Mouse (Mus musculus): Measurements from ENCODE around the gene Klhl21.

Gene Klhl21

DNA sequence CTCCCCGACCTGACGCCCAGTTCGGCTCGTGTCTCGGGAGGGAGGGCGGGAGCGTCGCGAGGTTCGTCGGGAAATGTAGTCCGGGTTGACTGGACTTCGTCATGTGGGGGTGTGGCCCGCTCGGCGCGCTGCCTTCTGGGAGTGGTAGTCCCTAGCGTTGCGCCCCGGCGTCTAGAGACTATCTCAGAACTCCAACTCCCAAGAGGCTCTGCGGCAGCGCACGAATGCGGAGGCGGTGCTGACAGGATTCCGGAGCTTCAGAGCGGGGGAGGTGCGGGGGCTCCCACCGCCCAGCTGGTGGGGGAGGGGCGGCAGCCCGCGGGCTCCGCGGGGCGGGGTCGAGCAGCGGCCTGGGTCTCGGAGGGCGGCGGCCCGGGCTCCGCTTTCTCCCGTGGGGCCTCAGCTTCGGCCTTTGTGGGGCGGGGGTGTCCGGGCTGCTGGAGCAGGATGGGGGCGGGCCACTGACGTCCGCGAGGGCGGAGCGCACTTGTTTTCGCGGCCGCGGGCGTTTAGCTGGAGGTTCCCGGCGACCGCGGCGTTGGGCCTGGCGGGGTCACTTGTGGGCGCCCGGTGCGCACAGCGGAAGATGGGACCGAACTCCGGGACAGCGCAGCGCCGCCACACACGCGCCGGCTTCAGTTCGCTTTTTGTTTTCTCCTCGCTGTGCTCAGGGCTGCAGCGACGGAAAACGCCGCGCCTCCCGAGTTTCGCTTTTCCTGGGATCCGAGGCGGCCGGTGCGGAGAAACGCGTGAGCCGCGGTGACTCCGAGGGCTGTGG, 12.2 kb upstream of the Klhl21 start, which contains the start of gene Phf13:
TSS of gene Phf13 (minus strand) at position 86 of the 778 bp plus-strand sequence.
- DNase-seq (ENCODE audit: low spot score), result peak; percentile 99

DNA sequence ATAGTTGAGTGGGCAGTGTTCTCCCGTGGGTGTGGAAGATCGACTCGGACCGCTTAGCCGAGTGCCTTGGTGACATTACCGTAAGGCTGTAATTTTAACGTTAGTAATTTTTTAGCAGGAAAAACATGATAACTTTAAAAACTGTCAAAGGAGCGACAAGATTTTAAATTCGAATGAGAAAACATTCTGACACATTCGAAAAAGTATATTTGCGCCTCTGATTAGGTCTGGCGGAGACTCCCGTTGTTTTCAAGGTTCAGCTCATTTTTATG, 11.7 kb upstream of the Klhl21 start:
- DNase-seq (ENCODE audit: low spot score), result no peak

DNA sequence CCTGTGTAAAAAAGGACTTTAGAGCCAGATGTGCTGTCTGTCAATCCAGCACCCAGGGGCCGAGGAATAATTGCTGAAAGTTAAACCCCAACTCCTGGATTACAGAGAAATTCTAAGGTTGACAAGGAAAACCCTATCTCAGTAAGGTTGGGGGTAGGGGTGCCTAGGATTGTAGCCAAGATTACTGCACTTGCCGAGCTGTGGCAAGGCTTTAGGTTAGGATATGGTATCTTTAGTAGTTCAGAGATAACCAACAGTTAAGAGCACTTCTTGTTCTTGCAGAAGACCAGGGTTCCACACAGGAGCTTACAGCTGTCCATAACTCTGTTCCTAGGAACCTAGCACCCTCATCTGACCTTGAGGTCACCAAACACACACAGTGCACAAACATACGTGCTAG, 10.9 kb upstream of the Klhl21 start:
- DNase-seq (ENCODE audit: low spot score), result no peak

DNA sequence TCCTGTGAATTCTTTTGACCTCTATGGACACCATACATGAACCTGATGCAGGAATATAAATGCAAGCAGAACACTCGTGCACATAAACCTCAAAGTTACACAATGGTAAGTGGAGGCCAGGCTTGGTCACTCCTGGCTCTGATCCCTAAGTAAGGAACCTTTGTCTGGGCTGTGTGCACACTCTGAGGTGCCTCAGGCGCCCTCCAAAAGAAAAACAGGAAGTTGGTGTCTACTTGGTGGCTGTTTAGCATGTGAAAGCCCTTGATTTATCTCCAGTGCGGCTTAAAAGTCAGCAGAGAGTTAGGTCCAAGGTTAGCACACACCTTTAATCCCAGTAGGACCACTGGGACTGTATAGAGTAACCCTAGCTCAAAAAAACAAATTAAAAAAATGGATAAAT, 9.1 kb upstream of the Klhl21 start:
- no peak for DNase-seq (ENCODE audit: low spot score)

DNA sequence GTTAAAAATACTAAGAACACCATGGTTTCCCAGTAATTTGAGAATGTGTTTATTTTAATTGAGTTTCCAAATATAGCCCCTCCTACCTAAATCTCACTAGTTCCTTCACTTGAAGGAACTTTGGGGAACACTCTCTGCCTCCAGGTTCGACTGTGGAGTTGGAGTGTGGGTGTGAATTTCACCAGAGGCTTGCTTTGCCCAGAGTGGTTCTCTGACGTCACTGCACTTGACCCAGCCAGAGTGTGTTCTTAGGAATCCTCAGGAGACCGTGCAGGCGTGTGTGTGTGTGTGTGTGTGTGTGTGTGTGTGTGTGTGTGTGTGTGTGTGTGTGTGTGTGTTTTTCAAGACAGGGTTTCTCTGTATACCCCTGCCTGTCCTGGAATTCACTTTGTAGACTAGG, 7.7 kb upstream of the Klhl21 start:
- DNase-seq (ENCODE audit: low spot score), result no peak

DNA sequence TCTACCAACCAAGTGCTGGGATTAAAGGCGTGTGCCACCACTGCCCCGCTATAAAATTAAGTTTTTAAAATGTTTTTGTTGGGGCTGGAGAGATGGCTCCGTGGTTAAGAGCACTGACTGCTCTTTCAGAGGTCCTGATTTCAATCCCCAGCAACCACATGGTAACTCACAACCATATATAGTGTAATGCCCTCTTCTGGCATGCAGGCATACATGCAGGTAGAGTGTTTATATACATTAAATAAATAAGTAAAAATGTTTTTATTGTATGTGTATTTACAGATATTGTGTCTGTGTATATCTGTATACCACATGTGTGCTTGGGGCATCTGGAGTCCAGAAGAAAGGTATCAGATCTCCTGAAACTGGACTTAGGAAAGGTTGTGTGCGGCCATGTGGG, 7.3 kb upstream of the Klhl21 start:
- no peak for DNase-seq (ENCODE audit: low spot score)

DNA sequence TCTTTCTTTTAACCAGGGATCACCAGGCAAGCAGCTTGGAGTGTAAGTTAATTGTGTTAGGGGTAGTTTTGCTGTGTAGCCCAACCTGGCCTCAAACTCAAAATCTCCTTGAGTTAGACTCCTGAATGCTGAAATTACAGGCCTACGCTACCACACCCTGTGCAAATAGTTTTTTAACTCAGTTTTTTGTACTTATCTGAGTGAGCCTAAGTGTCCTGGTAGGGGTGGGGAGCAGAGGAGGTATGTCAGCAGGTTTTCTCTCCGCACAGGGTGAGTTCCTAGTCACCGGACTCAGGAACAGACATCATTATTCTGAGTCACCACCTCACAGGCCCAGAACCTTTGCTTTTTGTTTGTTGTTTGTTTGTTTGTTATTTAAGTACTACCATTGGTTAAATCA, 6.5 kb upstream of the Klhl21 start:
- no peak for DNase-seq (ENCODE audit: low spot score)

DNA sequence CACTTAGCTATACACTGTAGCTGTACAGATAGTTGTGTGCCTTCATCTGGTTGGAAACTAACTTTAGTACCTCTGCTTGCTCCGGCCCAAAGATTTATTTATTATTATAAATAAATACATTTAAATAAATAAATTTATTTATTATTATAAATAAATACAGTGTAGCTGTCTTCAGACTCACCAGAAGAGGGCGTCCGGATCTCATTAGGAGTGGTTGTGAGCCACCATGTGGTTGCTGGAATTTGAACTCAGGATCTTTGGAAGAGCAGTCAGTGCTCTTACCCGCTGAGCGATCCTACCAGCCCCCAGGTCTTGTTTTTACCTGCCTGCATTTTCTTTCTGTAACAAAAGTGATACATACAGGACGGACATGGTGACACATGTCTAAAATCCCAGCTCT, 2.5 kb upstream of the Klhl21 start:
- no peak for DNase-seq (ENCODE audit: low spot score)

DNA sequence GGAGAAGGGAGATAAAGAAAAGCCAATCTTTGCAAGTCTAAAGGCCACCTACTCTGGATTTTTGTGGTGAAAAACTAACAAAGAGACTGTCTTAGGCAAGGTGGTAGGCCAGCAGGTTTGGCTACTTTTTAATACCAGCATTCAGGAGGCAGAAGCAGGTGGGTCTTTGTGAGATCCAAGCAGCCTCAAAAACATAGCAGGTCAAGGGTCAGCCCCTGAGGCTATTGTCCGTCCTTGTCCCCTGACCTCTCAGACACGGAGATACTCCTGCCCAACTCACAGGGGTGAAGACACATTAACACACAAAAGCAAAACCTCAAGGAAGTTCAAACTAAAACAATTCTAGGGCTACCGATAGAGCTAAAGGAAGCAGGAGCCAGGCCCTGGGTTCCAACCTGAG, 1.8 kb upstream of the Klhl21 start:
- no peak for DNase-seq (ENCODE audit: low spot score)

DNA sequence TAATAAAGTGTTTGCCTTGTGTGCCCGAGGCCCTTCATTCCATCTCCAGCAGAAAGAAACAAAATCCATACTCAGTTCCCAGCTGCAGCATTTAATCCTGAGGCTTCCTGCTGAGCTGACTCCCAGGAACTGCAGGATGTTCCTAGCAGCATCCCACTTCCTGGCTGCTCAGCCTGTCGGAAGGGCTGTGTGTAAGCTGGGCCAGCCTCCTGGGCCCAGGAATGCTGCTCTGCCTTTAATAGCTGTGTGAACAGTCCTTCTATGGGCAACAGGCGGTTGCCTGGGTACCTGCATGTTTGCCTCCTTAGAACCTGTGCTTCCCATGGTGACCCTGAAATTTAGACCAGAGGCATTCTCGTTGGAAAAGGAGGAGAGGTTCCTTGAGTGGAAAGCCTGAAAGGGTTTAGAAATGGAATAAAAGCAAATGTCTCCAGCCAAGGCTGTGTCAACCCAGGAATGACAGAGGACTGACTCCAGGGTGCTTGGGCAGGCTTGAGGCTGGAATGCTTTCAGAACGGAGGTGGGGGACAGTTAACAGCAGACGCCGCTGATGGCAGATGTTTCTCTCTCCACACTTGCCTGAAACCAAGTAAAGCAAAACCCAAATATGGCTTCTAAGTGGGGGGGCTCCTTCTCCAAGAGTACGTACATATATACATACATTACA, 989 bp upstream of the Klhl21 start:
- peak; percentile 49 for DNase-seq (ENCODE audit: low spot score)

DNA sequence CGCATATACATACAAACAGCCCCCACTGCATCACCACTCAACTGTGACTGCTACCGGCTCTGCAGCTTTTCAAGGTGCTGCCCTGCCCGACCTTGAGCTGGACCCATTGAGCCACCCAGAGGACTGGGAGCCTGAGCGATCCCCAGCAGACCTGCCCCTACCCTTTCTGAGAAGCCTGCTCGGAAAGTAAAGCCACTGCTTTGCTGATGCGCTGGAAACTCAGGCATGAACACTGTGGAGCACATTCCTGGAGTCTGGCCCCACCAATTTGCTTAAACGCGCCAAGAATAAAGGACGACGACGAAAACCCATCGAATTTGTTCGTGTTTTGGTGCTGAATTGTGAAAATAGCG, 479 bp upstream of the Klhl21 start:
- DNase-seq (ENCODE audit: low spot score), result no peak

DNA sequence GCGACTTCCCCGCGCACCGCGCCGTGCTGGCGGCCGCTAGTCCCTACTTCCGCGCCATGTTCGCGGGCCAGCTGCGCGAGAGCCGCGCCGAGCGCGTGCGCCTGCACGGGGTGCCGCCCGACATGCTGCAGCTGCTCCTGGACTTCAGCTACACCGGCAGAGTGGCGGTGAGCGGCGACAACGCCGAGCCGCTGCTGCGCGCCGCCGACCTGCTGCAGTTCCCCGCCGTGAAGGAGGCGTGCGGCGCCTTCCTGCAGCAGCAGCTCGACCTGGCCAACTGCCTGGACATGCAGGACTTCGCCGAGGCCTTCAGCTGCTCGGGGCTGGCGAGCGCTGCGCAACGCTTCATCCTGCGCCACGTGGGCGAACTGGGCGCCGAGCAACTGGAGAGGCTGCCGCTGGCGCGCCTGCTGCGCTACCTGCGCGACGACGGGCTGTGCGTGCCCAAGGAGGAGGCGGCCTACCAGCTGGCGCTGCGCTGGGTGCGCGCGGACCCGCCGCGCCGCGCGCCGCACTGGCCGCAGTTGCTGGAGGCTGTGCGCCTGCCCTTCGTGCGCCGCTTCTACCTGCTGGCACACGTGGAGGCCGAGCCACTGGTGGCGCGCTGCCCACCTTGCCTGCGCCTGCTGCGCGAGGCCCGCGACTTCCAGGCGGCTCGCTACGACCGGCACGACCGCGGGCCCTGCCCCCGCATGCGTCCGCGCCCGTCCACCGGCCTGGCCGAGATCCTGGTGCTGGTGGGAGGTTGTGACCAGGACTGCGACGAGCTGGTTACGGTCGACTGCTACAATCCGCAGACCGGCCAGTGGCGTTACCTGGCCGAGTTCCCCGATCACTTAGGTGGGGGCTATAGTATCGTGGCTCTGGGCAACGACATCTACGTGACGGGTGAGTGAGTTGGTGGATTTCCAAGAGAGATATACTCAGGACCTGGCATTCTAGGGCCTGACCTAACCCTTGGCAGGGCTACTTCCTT, 761 bp downstream of the Klhl21 start:
- peak; percentile 54 for DNase-seq (ENCODE audit: low spot score)

DNA sequence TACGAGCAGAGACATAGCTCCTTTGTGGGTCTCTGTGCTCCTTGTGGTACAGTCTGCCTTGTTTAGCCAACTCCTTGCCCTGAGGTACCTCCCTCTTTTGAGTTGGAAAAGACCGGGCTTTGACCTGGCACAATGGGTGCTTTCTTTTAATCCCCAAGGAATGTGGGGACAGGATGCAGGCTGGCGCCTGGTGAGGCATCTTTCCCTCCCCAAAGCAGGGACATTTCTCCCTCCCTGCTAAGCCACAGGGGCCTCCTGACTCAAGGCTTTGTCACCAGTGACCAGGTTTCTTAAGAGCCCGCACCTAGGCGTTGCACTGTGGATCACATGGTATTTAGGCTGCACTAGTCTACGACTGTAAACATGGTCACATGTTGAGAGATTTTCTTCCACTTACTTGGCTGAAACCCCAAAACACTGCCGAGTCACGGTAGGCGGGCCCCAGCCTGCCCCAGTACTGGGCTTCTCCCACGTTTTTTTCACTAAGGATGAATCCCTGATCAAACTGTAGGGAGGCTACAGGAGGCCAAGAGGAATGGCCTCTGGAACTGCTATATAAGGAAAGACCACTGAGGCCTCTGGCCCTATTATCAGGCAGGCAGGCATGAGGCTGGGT, 1.6 kb downstream of the Klhl21 start:
- DNase-seq (ENCODE audit: low spot score), result peak; percentile 72

DNA sequence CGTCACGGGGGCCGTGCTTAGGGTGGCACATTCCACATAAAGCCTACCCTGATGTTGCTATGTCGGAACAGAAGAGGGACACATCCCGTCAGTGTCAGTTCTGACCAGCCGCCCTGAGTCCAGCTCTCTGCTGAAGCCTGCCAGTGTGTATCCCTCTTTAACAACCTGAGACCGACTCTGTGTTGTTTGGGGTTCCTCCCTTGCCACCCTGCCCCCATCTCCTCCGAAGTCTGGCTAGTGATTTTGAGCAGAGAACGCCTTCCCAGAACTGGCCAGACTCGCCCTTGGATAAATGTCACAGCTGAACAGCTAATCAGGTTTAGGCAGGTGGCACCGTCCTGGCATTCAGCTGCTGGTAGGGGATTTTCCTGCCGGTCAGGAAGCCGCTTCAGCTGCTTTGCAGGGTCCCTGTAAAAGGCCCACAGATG, 2.1 kb downstream of the Klhl21 start:
- DNase-seq (ENCODE audit: low spot score), result peak; percentile 39

DNA sequence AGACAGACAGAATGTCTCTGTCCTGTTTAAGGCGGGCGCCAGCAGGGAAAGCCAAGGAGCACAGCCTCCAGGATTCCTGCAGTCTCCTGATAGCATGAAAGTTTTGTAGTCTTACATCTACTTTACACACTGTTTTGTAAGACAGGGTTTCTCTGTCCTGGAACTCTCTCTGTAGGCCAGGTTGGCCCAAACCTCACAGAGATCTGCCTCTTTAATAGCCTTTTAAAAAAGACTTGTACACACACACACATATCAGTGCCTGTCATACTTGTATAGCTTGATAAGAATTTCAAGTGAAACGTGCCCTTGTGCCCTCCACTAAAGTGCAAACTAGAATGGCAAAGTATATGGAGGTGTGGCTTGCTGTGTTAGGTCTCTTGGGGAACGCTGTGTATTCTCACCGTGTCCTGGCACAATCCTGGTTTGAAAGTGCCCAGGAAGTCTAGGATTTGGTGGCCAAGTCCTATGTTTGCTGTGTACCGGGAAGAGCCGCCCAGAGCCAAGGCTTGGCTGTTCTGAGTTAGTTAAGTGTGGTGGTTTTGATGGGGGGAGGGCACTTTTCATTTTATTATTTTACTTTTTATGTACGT, 2.7 kb downstream of the Klhl21 start:
- no peak for DNase-seq (ENCODE audit: low spot score)

DNA sequence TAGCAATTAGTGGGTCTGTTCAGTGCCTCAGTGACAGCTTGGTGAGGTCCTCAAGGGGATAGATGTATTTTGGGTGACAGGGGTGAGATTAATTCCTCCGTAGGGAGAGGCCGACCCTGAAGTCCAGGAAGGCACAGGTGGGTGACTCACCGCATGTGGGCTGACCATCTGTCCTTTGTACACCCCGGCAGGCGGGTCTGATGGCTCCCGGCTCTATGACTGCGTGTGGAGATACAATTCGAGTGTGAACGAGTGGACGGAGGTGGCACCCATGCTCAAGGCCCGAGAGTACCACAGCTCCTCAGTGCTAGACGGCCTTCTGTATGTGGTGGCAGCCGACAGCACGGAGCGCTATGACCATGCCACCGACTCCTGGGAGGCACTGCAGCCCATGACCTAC, 3.5 kb downstream of the Klhl21 start:
- no peak for DNase-seq (ENCODE audit: low spot score)

DNA sequence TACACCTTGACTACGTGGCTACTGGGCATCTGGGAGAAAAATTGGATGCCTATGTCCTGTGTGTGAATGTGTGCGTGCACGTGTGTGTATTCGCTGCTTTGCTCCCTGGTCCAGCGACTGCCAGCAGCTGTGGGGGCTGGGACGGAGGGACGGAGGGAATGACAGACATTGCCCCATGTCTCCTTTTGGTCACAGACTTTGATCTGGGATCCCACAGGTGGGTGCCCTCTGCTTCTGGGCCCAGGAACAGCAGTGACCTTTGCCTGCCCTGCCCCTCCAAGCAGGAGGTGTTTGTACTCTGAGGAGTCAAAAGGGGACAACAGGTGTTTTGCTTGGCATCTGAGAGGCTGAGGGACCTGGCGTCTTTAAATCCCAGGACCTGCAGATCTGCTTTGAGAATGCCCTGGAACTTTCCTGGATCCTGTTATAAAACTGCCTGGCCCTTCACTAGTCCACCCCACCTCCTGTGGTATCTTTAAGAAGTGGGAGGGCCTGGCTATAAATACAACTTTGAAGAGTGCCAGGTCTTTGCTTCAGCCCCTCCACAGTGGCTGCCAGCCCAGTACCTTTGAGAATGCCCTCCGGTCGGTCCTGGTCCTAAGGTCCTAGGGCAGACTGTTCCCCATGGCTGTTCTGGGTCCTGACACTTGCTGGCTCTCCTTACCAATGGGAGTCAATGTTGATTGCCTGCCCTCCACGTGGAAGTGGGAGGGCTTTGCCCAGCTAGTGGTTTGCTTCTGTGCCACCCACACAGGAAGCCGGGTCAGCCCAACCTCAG, 4.6 kb downstream of the Klhl21 start:
- no peak for DNase-seq (ENCODE audit: low spot score)

DNA sequence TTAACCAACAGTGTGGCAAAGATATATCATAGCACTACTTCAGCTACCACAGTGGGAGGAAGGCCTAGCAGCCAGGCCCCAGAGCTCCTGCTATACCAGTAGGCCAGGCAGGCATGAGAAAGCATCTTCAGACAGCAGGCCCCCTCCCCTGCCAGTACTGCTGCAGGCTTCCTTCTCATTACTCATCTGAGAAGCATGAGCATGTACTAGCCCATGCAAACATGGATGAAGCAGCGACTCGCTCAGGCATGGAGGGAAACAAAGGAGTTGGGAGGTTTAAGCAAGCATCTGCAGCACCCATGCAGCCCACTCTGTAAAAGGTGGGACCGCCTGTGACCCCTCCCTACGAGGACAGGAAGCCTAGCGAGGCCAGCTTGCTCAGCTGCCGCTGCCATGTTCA, 10.5 kb downstream of the Klhl21 start:
- DNase-seq (ENCODE audit: low spot score), result no peak

DNA sequence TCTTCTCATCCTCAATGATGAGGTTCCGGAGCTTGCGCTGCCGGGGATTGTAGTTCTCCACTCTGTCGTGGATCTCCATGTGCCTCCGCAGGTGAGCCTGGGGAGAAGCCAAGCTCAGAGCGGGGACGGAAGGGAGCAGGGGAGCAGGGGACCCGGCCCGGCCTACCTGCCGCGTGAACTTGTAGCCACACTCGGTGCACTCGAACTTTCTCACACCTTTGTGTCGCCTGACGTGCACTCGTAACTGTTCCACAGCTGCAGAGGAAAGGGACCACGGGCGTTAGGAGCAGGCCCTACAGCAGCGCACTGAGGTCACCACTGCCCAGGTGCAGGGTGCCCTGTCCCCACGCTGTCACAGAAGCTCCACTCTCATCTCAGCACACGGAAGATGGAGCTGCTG, 11.4 kb downstream of the Klhl21 start:
- no peak for DNase-seq (ENCODE audit: low spot score)

DNA sequence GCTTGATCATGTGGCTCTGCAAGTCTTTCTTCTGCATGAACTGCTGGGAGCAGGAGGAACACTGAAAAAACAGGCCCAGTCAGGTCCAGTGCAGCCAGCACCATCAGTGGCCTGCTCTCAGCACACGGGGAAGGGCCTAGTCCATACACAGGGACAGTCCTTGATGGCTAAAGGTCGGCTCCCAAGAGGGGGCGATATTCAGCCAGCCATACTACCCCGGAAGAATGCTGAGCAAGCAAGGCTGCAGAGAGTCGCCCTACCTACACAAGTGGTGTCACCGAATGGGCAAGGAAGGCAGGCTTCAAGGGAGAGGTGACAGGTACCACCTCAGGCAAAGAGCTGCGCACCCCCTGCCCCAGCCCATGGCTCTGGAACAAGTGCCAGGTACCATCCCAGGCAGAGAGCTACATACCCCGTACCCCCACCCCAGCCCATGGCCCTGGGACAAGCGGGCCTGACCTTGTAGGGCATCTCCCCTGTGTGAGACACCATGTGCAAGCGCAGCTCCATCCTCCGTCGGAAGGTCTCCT, 13.0 kb downstream of the Klhl21 start:
- no peak for DNase-seq (ENCODE audit: low spot score)

DNA sequence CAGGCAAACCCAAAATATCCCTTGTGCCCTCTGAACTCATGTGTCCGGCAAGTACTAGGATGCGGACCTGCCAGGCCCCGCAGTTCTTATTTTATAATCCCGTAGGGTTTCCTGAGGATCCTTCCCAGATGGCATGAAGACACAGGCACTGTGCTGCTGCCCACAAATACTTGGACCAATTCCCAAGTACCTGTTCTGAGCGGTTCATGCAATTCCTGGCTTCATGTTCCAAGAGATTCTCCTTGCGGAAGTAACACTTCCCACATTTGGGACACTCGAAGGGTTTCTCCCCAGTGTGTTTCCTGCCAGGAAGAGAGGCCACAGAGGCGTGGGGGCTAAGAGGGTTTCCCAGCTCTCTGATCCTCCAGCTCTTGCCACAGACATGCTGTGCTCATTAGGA, 13.9 kb downstream of the Klhl21 start:
- no peak for DNase-seq (ENCODE audit: low spot score)
